In the genomic region with DNA sequence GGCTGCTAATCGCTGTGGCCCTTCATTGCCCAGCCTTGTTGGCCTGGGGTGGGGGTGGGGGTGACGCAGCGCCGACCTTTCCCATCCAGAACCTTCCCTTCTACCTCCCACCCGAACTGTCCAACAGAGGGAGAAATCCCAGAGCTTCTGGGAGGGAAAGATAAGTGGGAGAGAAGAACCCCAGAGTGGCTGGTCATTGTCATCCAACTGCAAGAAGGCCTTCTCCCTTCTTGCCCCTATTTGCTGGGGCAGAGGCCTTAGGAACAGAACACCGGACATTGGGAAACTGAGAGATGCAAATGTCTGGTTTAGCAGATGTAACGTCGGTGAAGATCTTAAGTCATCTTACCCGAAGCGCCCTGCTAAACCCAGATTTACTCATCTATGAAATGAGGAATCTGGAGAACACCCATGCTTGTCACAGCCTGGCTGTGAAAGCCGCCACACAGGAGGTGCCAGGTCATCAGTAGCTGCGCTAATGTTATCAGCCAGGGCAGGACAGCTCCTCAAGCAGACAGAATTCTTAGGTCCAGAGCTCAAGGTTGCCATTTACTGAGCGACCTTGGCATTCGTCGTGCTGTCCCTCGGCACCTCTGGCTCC, we compare ENCODE assay signal across 8 mouse cellular contexts. TPM values are rescaled to one million over a fixed set of nuclear protein-coding genes. Genes with fewer than 3 reads are reported as not detected.
DNase-seq lines count a peak whose midpoint lies in the region; ATAC-seq and TF ChIP-seq lines count a peak whose summit lies in the region.

No protein-coding gene starts in this region.

- peak; percentile 18 for DNase-seq in embryo, embryonic 10 days (ENCODE audit: low spot score)
- DNase-seq in embryo, embryonic 9.5 days (ENCODE audit: extremely low spot score), result no peak
- DNase-seq in urinary bladder, adult 2 months (ENCODE audit: low spot score), result no peak
- no peak for DNase-seq in frontal cortex, postnatal 36 days (ENCODE audit: low spot score in 2 of 2)
- no peak for DNase-seq in cerebellum, postnatal 25 days

- 48% methylated on average over 16 of the region's 16 CpGs for WGBS in heart, embryonic 16.5 days

- no peak; the same call in 1 of the 2 replicates for ATAC-seq in heart, embryonic 16.5 days (replicated peaks; ENCODE audit: extremely low read depth, insufficient read depth, low FRiP score)
- 0 out of 2 replicates have a peak, but pooled peaks have one; percentile 21 for ATAC-seq in megakaryocyte progenitor cell, adult 5-6 weeks (replicated peaks; ENCODE audit: poor library complexity)

- peaks cover 11% of the 10 kb centered on the region for H3K79me3 ChIP-seq in C2C12 (ENCODE audit: low read depth)

- peak overlapping the region; percentile 21 for H3ac ChIP-seq in C2C12 (ENCODE audit: control insufficient read depth, insufficient read length, low read depth)

- no peaks in the 10 kb centered on the region for H3K27me3 ChIP-seq in C2C12 (ENCODE audit: control insufficient read depth, insufficient read depth, insufficient read length)
- no peaks in the 10 kb centered on the region for H3K27me3 ChIP-seq in heart, embryonic 16.5 days (ENCODE audit: control insufficient read depth, insufficient read depth, low read length)

- peak overlapping the region; percentile 98 for H3K4me2 ChIP-seq in heart, embryonic 16.5 days (ENCODE audit: low read depth, low read length)

- H3K36me3 ChIP-seq in C2C12 (ENCODE audit: control insufficient read depth, insufficient read depth), result no peaks in the 10 kb centered on the region
- H3K36me3 ChIP-seq in heart, embryonic 16.5 days (ENCODE audit: control insufficient read depth, insufficient read depth), result no peaks in the 10 kb centered on the region

- no peaks in the 10 kb centered on the region for H3K9me3 ChIP-seq in heart, embryonic 16.5 days (replicated peaks; ENCODE audit: control insufficient read depth, low read length)

- no peak overlapping the region for H3K4me3 ChIP-seq in C2C12 (ENCODE audit: insufficient read depth, poor library complexity, severe bottlenecking)
- H3K4me3 ChIP-seq in heart, embryonic 16.5 days (ENCODE audit: low read length), result peak overlapping the region; percentile 71

- H3K9ac ChIP-seq in heart, embryonic 16.5 days (ENCODE audit: low read length), result peak overlapping the region; percentile 79

- H3K79me2 ChIP-seq in C2C12 (ENCODE audit: control insufficient read depth, insufficient read depth), result peaks cover 27% of the 10 kb centered on the region

- peak overlapping the region; percentile 69 for H3K27ac ChIP-seq in heart, embryonic 16.5 days (ENCODE audit: low read length)

- H3K4me1 ChIP-seq in heart, embryonic 16.5 days (ENCODE audit: control insufficient read depth, insufficient read depth, low read length), result peaks cover 22% of the 10 kb centered on the region

- TF ChIP-seq CTCF in C2C12 (IDR thresholded peaks at IDR 0.05; ENCODE audit: control insufficient read depth, insufficient read depth, insufficient read length), result no peak

TF ChIP-seq in C2C12, 6 proteins besides CTCF, POLR2A, EP300 and RAD21:
- no peak for TF ChIP-seq MYOG (IDR thresholded peaks at IDR 0.05; ENCODE audit: control insufficient read depth, extremely low read depth, insufficient read length)
- no peak for TF ChIP-seq MYOD1 (IDR thresholded peaks at IDR 0.05; ENCODE audit: control insufficient read depth, insufficient read length, low read depth)
- TF ChIP-seq FOSL1 (IDR thresholded peaks at IDR 0.05; ENCODE audit: insufficient read depth, low read length, poor library complexity, severe bottlenecking), result no peak
- TF ChIP-seq USF1 (IDR thresholded peaks at IDR 0.05; ENCODE audit: low read depth), result no peak
- TF ChIP-seq MAX (IDR thresholded peaks at IDR 0.05), result no peak
- no peak for TF ChIP-seq CEBPB (IDR thresholded peaks at IDR 0.05; ENCODE audit: low read depth)
TF ChIP-seq in C2C12: peak in this region for 0.

RNA-seq across cellular contexts. Expression of a gene that starts 0.5 kb away (rescaled TPM):
- polyA plus RNA-seq in C2C12 (2012; fragmentation: generic; extraction: Trizol), result 34.4 TPM
- 14.5 and 17.0 TPM in 2 replicates for polyA plus RNA-seq in heart, embryonic 16.5 days (2015; fragmentation: Nextera tagmentation; extraction: Ambion mirVana)
- not detected in 2 replicates for total RNA-seq in megakaryocyte progenitor cell, adult 5-6 weeks (2015)
- total RNA-seq in megakaryocyte progenitor cell, adult 5-6 weeks (2017), result not detected in 2 replicates
- polyA plus RNA-seq in urinary bladder, adult 2 months (2012; rRNA removed), result 20.2 and 24.1 TPM in 2 replicates
